Mouse (Mus musculus) liver, postnatal 0 days (tissue): ENCODE results near the gene Mctp1.

Source experiments
- CTCF ChIP-seq: sonication (generic); IDR thresholded peaks from 2 replicates; pipeline ENCODE4 v1.5.1; 2016; ENCODE audit warnings: antibody characterized with exemption, low read depth
- EP300 ChIP-seq: IDR thresholded peaks from 2 replicates; pipeline ENCODE4 v1.6.1; 2016; ENCODE audit warnings: antibody characterized with exemption, low read depth, mild to moderate bottlenecking

DNA sequence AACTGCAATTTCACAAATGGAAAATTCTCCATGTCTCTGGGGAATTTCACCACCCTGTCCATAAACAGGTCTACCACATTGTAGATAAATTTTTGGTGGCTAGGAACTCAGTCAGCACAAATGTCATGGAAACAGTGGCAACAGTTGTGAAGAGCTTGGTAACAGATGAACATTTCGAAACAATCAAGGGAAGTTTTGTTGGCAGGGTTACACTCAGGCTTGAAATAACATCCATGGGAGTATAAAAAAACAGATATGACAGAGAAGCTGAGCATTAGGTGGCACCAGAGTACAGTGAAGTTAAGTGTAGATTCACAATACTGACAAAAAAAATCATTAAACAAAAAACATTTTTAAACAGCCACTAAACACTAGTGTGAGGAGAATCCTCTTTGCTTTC, 26.3 kb downstream of the Mctp1 start:
- TF ChIP-seq EP300 (no peak), CTCF (no peak)
